Mouse (Mus musculus) embryonic facial prominence, embryonic 14.5 days (tissue): Measurements from ENCODE around the gene Ctsz. TPM values are rescaled to one million over a fixed set of nuclear protein-coding genes. Genes with fewer than 3 reads are reported as not detected.

Experiments used
- ATAC-seq: fragments of 200-750 bp; cut with Nextera tagmentation; 2 replicates; pipeline ENCODE4 v1.8.0; 2017; ENCODE audit warnings: low read depth, moderate number of reproducible peaks, moderate TSS enrichment
- DNase-seq: peaks from one replicate; pipeline ENCODE4 v3.0.0-alpha.2; 2015; ENCODE audit warnings: low spot score
- H3K27ac ChIP-seq: fragments of 300-500 bp; sonication (generic); replicated peaks from 2 replicates; pipeline ENCODE4 v1.5.1; 2014; ENCODE audit warnings: low read depth, mild to moderate bottlenecking, low read length, moderate library complexity
- H3K27me3 ChIP-seq: fragments of 300-500 bp; sonication (generic); replicated peaks from 2 replicates; pipeline ENCODE4 v1.6.1; 2014; ENCODE audit warnings: low read length; ENCODE audit not compliant: control insufficient read depth, insufficient read depth
- H3K36me3 ChIP-seq: fragments of 300-500 bp; sonication (generic); 2 replicates; pipeline ENCODE4 v1.6.1; 2014; ENCODE audit warnings: low read length, mixed read lengths; ENCODE audit not compliant: control insufficient read depth, insufficient read depth
- H3K4me1 ChIP-seq: fragments of 300-500 bp; sonication (generic); 2 replicates; pipeline ENCODE4 v1.6.1; 2014; ENCODE audit warnings: antibody characterized with exemption, low read length; ENCODE audit not compliant: control insufficient read depth, insufficient read depth
- H3K4me2 ChIP-seq: fragments of 300-500 bp; sonication (generic); 2 replicates; pipeline ENCODE4 v1.6.1; 2014; ENCODE audit warnings: low read depth, mild to moderate bottlenecking, low read length, moderate library complexity, mixed read lengths
- H3K4me3 ChIP-seq: fragments of 300-500 bp; sonication (generic); 2 replicates; pipeline ENCODE4 v1.5.1; 2014; ENCODE audit warnings: low read depth, mild to moderate bottlenecking, low read length
- H3K9ac ChIP-seq: fragments of 300-500 bp; sonication (generic); 2 replicates; pipeline ENCODE4 v1.6.1; 2014; ENCODE audit warnings: low read depth, mild to moderate bottlenecking, low read length, moderate library complexity, mixed read lengths
- H3K9me3 ChIP-seq: fragments of 300-500 bp; sonication (generic); 2 replicates; pipeline ENCODE4 v1.6.1; 2016; ENCODE audit warnings: low read length; ENCODE audit not compliant: control insufficient read depth
- WGBS: fragments of 180-500 bp; shearing (Covaris S2); extraction: QIAGEN DNeasy Blood & Tissue Kit; methylation state at CpG from one replicate; pipeline ENCODE4 v1.1.7; 2014; 5-methylcytosine and 5-hydroxymethylcytosine counted together
- polyA plus RNA-seq: library from polyadenylated mRNA; unstranded; fragments of >200 nt; fragmentation: Nextera tagmentation; extraction: Ambion mirVana; gene quantifications from 2 replicates; pipeline ENCODE4 v1.2.1, GENCODE M21; 2014

The Ctsz gene
- 202 and 210 TPM in 2 replicates for polyA plus RNA-seq

- peaks cover 12% of the 10 kb centered on the region; the same call in 1 of the 2 replicates for H3K4me1 ChIP-seq
- ATAC-seq (peak; percentile 79), DNase-seq (peak; percentile 71)
- H3K9me3 ChIP-seq, result no peaks in the 10 kb centered on the region
- H3K4me3 ChIP-seq, result peak within 1 kb of the TSS; percentile 51
- no peak within 1 kb of the TSS; the same call in 1 of the 2 replicates for H3K27ac ChIP-seq
- H3K36me3 ChIP-seq, result peaks cover 12% of the 10 kb centered on the region; the same call in 1 of the 2 replicates
- H3K4me2 ChIP-seq, result peak within 1 kb of the TSS; percentile 71
- 0% methylated on average over 24 of the region's 38 CpGs for WGBS
- H3K27me3 ChIP-seq, result no peaks in the 10 kb centered on the region
- H3K9ac ChIP-seq, result peak within 1 kb of the TSS; percentile 64
Observed at GRCm38 (mm10) chr2:174438737-174439449, at the start of gene Ctsz. Gene Ctsz, minus strand, starts transcription at chr2:174439039.

DNA sequence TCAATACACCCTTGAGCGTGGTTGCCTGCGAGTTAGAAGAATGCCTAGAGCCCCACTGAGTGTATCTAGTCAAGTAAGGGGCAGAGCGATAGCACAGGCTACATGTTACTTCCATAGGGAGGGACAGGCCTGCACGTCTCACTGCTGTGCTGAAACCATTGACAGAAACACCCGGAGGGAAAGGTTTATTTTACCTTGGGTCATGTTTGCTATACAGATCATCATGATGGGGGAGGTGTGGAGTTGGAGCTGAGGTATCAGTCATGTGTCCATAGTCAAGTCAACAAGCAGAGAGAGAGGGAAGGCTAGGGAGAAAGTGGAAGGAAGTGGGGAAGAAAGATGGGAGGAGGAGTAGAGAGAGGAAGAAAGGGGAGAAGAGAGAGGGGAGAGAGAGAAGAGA lies 48.2 kb upstream of the Ctsz start:
- H3K9ac ChIP-seq, result no peak overlapping the region
- no peak overlapping the region for H3K4me2 ChIP-seq
- H3K27me3 ChIP-seq, result no peaks in the 10 kb centered on the region
- DNase-seq, result no peak
- no peak overlapping the region for H3K27ac ChIP-seq
- no peaks in the 10 kb centered on the region for H3K4me1 ChIP-seq
- H3K4me3 ChIP-seq, result no peak overlapping the region
- no peak for ATAC-seq
- no peaks in the 10 kb centered on the region for H3K9me3 ChIP-seq
- no peaks in the 10 kb centered on the region for H3K36me3 ChIP-seq
- WGBS, result 82% methylated on average over 5 of the region's 5 CpGs

DNA sequence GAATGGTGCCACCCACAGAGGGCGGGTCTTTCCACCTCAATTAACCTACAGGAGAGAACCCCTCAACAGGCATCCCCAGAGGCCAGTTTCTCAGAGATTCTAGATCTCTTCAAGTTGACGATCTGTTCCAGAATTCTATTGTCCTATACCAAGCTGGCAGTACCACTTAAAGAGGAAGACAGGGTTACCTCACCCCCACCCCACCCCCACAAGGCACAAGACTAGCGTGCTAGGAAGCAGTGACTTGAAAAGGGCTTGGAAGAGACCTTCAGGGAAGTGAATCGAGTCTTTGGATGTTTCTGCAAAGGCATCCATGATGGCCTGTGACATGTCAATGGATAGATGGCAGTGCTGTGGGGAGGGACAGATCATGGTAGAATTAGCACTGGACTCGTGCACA lies 39.9 kb upstream of the Ctsz start:
- H3K27me3 ChIP-seq, result no peaks in the 10 kb centered on the region
- ATAC-seq (no peak), DNase-seq (no peak)
- H3K9ac ChIP-seq, result no peak overlapping the region
- no peaks in the 10 kb centered on the region for H3K9me3 ChIP-seq
- 74% methylated on average over 5 of the region's 5 CpGs for WGBS
- no peak overlapping the region for H3K4me2 ChIP-seq
- no peaks in the 10 kb centered on the region for H3K36me3 ChIP-seq
- H3K27ac ChIP-seq, result no peak overlapping the region
- peaks cover under 1% of the 10 kb centered on the region; the same call in 1 of the 2 replicates for H3K4me1 ChIP-seq
- no peak overlapping the region for H3K4me3 ChIP-seq

- no peak overlapping the region for H3K4me2 ChIP-seq
- H3K27ac ChIP-seq, result no peak overlapping the region
- WGBS, result 71% methylated on average over 3 of the region's 3 CpGs
- no peak for DNase-seq
- no peaks in the 10 kb centered on the region for H3K9me3 ChIP-seq
- no peak overlapping the region for H3K9ac ChIP-seq
- no peaks in the 10 kb centered on the region for H3K27me3 ChIP-seq
- H3K4me3 ChIP-seq, result no peak overlapping the region
- no peaks in the 10 kb centered on the region for H3K36me3 ChIP-seq
- no peak for ATAC-seq
- H3K4me1 ChIP-seq, result peaks cover 6% of the 10 kb centered on the region; the same call in 1 of the 2 replicates
Observed at GRCm38 (mm10) chr2:174477543-174478319, 38.9 kb upstream of the Ctsz start.

DNA sequence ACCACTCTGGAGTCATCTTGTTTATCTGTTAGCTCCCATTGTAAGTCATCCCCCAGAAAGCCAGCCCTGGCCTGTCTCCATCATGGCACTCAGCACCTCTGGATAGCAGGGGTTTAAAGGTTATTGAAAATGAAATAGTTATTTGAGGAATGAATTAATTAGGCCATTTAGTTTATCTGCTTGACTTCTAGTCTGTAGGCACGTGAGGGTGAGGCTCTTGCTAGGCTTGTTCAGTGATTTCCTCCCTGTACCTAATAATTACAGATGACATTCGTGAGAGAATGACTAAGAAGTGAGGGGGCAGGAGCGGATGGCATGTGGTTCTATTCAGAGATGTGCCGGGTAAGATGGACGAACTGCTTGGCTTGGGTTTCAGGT lies 34.7 kb upstream of the Ctsz start:
- WGBS, result 63% methylated on average over 5 of the region's 5 CpGs
- peaks cover 10% of the 10 kb centered on the region for H3K4me1 ChIP-seq
- ATAC-seq, result no peak
- no peaks in the 10 kb centered on the region for H3K27me3 ChIP-seq
- no peak for DNase-seq
- H3K27ac ChIP-seq, result peak overlapping the region; percentile 77
- peak overlapping the region; percentile 68 for H3K4me3 ChIP-seq
- H3K9ac ChIP-seq, result peak overlapping the region; percentile 64
- no peaks in the 10 kb centered on the region for H3K9me3 ChIP-seq
- H3K36me3 ChIP-seq, result peaks cover 13% of the 10 kb centered on the region
- peak overlapping the region; percentile 84 for H3K4me2 ChIP-seq

DNA sequence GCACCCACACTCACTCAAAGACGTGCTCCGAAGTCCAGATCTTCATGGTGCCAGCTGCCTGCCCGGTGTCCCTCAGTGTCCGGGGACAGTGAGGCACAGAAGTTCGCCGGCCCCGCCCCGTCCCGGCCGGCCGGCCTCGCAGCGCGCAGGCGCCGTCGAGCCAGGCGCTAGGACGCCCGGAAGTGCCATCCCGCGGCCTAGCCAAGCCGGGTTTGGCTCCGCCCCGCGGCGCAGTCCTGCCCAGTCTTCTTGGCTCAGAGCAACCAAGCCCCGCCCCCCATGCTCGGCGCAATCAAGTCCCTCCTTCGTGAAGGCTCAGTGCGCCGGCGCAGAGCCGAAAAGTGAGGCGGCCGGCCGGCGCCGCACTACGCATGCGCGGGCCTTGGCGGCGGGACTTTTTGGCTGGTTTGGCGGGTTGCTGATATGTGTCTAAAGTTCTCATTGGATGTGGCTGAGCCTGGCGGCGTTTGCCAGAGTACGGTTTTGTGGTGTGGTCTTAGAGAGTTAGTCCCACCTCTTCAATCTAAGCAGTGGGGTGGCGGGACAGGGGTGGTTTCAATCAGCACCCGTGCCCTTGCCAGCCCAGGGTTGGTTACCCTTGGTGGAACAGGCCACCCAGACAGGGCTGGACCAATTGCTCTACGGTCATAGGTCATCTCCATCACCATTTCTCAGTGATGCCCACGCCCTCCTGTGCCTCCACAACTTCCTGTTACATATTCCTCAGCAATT lies 34.1 kb upstream of the Ctsz start, which contains the start of gene Prelid3b:
Gene Prelid3b (minus strand): TSS at position 264 of the 732 bp plus-strand sequence.
- Histone ChIP-seq H3K36me3 (peaks cover 18% of the 10 kb centered on the region), H3K27me3 (no peaks in the 10 kb centered on the region), H3K27ac (peak within 1 kb of the TSS; percentile 77), H3K9me3 (no peaks in the 10 kb centered on the region), H3K4me1 (peaks cover 10% of the 10 kb centered on the region), H3K4me3 (peak within 1 kb of the TSS; percentile 68), H3K4me2 (peak within 1 kb of the TSS; percentile 84), H3K9ac (peak within 1 kb of the TSS; percentile 82)
- DNase-seq (peak; percentile 99), ATAC-seq (peak; percentile 99)
- 1% methylated on average over 33 of the region's 53 CpGs for WGBS

DNA sequence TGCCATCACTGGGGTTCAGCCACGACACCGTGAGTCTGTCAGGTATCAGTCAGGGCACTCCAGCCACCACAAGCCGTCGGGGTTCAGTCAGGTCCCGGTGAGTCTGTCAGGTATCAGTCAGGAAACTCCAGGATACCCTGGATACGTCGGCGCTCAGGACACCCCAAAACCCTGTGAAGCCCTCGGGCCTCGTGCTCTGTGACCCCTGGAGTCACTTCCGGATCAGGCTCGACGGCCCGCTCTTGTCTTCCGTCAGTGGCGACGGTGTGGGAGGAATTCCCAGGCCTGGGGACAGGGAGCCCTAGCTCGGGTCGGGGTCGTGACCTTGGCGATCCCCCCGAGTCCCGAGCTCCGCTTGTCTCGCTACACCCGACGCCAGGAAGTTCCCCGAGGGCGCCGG lies 33.6 kb upstream of the Ctsz start:
- Histone ChIP-seq H3K4me2 (peak overlapping the region; percentile 84), H3K36me3 (peaks cover 23% of the 10 kb centered on the region), H3K4me1 (peaks cover 10% of the 10 kb centered on the region), H3K4me3 (peak overlapping the region; percentile 68), H3K9me3 (no peaks in the 10 kb centered on the region), H3K27ac (peak overlapping the region; percentile 75; the same call in 1 of the 2 replicates), H3K27me3 (no peaks in the 10 kb centered on the region), H3K9ac (peak overlapping the region; percentile 82)
- 16% methylated on average over 13 of the region's 30 CpGs for WGBS
- DNase-seq (no peak), ATAC-seq (peak; percentile 13; the same call in 1 of the 2 replicates)

DNA sequence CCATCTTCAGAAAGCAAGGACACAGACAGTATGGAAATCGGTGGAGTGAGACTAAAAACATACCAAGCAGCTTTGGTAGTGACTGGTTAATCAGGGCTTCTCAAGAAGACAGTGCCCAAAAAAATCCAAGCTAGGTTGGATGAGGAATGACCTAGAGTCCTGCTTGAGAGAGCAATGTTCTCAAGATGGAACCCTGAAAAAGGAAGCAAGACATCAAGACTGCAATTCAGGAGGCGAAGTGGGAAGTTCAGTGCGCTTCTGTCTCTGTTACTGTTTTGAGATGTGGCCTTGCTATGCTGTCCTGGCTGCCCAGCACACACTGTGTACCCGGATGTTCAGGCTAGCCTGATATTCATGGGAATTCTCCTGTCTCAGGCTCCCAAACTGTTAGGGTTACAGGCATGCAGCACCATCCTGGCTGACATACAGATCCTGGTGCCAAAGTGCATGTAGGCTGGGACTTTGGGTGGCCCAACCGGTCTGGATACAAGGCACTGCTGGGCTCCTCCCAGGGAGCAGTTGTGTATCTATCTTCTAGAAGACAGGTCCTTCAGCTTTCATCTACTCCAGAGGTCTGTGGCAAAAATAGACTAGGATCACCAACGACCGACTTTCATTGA lies 32.1 kb upstream of the Ctsz start:
- Histone ChIP-seq H3K4me3 (no peak overlapping the region), H3K4me1 (peaks cover 10% of the 10 kb centered on the region), H3K4me2 (no peak overlapping the region), H3K9me3 (no peaks in the 10 kb centered on the region), H3K36me3 (peaks cover 38% of the 10 kb centered on the region), H3K27me3 (no peaks in the 10 kb centered on the region), H3K9ac (no peak overlapping the region), H3K27ac (no peak overlapping the region)
- WGBS, result 94% methylated on average over 7 of the region's 7 CpGs
- no peak for DNase-seq
- ATAC-seq, result no peak
